Mouse (Mus musculus): ENCODE measurements at regions not wholly inside any gene's neighbourhood (a gene's known extent, or its start where the extent isn't known, plus 50 kb on each side); places are given as distances from the start of the nearest gene placed in this dataset.

GRCm38 (mm10) chr17:93379789-93380398, 181.1 kb downstream of the Adcyap1 start:
- H3K4me3 ChIP-seq, result no peak overlapping the region
- ATAC-seq, result no peak
- H3K9ac ChIP-seq, result no peak overlapping the region
- no peak overlapping the region for H3K27ac ChIP-seq
- no peaks in the 10 kb centered on the region for H3K27me3 ChIP-seq
- no peak overlapping the region for H3K4me2 ChIP-seq
- WGBS, result 93% methylated on average over 4 of the region's 4 CpGs
- no peaks in the 10 kb centered on the region for H3K4me1 ChIP-seq
- no peaks in the 10 kb centered on the region for H3K9me3 ChIP-seq (replicated peaks)
- H3K36me3 ChIP-seq (ENCODE audit: poor library complexity, severe bottlenecking), result no peaks in the 10 kb centered on the region

- Histone ChIP-seq H3K4me3 (no peak overlapping the region), H3K4me2 (no peak overlapping the region), H3K9me3 (replicated peaks) (no peaks in the 10 kb centered on the region), H3K9ac (no peak overlapping the region), H3K4me1 (no peaks in the 10 kb centered on the region), H3K27ac (no peak overlapping the region), H3K36me3 (ENCODE audit: poor library complexity, severe bottlenecking) (no peaks in the 10 kb centered on the region), H3K27me3 (no peaks in the 10 kb centered on the region)
- ATAC-seq, result no peak
- WGBS, result 83% methylated on average over 3 of the region's 3 CpGs
Measured at GRCm38 (mm10) chr17:93390256-93390655, 191.4 kb downstream of the Adcyap1 start.

GRCm38 (mm10) chr17:93409329-93409728, 210.5 kb downstream of the Adcyap1 start:
- H3K36me3 ChIP-seq (ENCODE audit: poor library complexity, severe bottlenecking), result no peaks in the 10 kb centered on the region
- no peak overlapping the region for H3K27ac ChIP-seq
- ATAC-seq, result peak; percentile 94
- no peak overlapping the region for H3K4me2 ChIP-seq
- H3K27me3 ChIP-seq, result no peaks in the 10 kb centered on the region
- no peaks in the 10 kb centered on the region for H3K9me3 ChIP-seq (replicated peaks)
- H3K4me3 ChIP-seq, result no peak overlapping the region
- peaks cover 6% of the 10 kb centered on the region; the same call in 1 of the 2 replicates for H3K4me1 ChIP-seq
- no peak overlapping the region for H3K9ac ChIP-seq
- WGBS, result 56% methylated on average over 1 of the region's 1 CpGs

Data from forebrain, embryonic 13.5 days (tissue).